8 mouse cellular contexts compared by ENCODE assay signal in the genomic region with DNA sequence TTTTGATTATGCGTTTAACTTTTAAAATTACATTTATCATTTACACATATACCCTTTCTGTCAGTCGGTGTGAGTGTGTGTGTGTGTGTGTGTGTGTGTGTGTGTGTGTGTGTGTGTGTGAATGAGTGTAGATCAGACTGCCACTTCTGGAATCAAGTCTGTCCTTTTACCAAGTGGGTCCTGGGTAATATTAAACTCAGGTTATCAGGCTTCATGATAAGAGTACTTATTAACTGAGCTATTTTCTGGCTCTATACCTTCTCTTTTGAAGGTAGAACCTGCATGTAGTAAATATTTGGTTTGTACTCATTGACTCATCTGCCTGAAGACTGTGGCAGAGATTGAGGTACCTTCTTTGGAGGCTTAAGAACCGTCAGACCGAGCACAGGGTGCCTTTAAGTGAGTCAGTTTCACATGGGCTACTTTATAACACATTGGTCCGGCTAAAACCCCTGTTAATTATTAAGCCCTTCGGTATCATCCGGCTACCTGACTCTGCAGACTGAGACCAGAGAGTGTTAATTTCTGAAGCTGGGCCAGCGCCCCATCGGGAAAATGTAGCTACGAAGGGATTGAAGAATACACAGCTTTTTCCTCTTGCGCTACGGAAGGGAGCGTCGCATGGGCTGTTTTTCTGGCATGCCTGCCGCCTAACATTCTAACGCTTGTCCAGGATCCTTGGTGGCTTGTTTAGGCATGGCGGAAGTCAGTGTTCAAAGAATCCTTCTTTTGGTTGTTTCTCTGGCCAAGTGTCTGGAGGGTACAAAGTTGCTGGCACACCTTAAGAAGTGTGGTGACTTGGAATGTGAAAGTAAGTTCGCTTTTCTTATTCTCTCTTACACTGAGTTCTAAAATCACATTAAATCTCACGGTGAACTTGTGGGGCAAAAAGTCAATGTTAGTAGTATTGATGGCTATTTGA. TPM values are rescaled to one million over a fixed set of nuclear protein-coding genes. Genes with fewer than 3 reads are reported as not detected.
DNase-seq lines count a peak whose midpoint lies in the region; ATAC-seq and TF ChIP-seq lines count a peak whose summit lies in the region.

A gene (plus strand): TSS at position 696 of the 922 bp plus-strand sequence.

- 43% methylated on average over 19 of the region's 19 CpGs for WGBS in intestine, postnatal 0 days
- WGBS in limb, embryonic 15.5 days = 80% methylated on average over 19 of the region's 19 CpGs
- WGBS in neural tube, embryonic 12.5 days = 77% methylated on average over 19 of the region's 19 CpGs

- no peaks in the 10 kb centered on the region for H3K9me3 ChIP-seq in MEL (replicated peaks; ENCODE audit: insufficient read depth, low read length)
- no peaks in the 10 kb centered on the region for H3K9me3 ChIP-seq in intestine, postnatal 0 days (ENCODE audit: control insufficient read depth)
- no peaks in the 10 kb centered on the region for H3K9me3 ChIP-seq in limb, embryonic 15.5 days
- H3K9me3 ChIP-seq in neural tube, embryonic 12.5 days = no peaks in the 10 kb centered on the region

- no peak within 1 kb of the TSS for H3K9ac ChIP-seq in MEL (ENCODE audit: control insufficient read depth, low read depth, low read length, poor library complexity, severe bottlenecking)
- no peak within 1 kb of the TSS; the same call in 1 of the 2 replicates for H3K9ac ChIP-seq in intestine, postnatal 0 days (ENCODE audit: low read depth, low read length)
- H3K9ac ChIP-seq in limb, embryonic 15.5 days = no peak within 1 kb of the TSS
- H3K9ac ChIP-seq in neural tube, embryonic 12.5 days = no peak within 1 kb of the TSS

- H3K36me3 ChIP-seq in MEL (ENCODE audit: control insufficient read depth in 1 of 2, insufficient read depth in 2 of 2, low read length in 2 of 2) = peaks cover 0 to 3% of the 10 kb centered on the region in 2 experiments; a peak in 2 of 4 replicates
- H3K36me3 ChIP-seq in intestine, postnatal 0 days (ENCODE audit: control insufficient read depth, insufficient read depth) = no peaks in the 10 kb centered on the region
- H3K36me3 ChIP-seq in limb, embryonic 15.5 days = no peaks in the 10 kb centered on the region
- no peaks in the 10 kb centered on the region for H3K36me3 ChIP-seq in neural tube, embryonic 12.5 days

- no peak within 1 kb of the TSS for H3K27ac ChIP-seq in MEL (ENCODE audit: control insufficient read depth, low read depth, low read length)
- H3K27ac ChIP-seq in bone marrow macrophage, adult 2 months (ENCODE audit: insufficient read depth, low read depth, low read length) = no peak within 1 kb of the TSS
- peak within 1 kb of the TSS; percentile 91 for H3K27ac ChIP-seq in intestine, postnatal 0 days (ENCODE audit: low read depth, low read length)
- H3K27ac ChIP-seq in limb, embryonic 15.5 days = no peak within 1 kb of the TSS
- H3K27ac ChIP-seq in neural tube, embryonic 12.5 days = no peak within 1 kb of the TSS

- peak within 1 kb of the TSS; percentile 50 for H3K4me2 ChIP-seq in intestine, postnatal 0 days (replicated peaks; ENCODE audit: low read depth)
- H3K4me2 ChIP-seq in limb, embryonic 15.5 days = no peak within 1 kb of the TSS
- H3K4me2 ChIP-seq in neural tube, embryonic 12.5 days (replicated peaks) = no peak within 1 kb of the TSS

- no peak for TF ChIP-seq EP300 in MEL (IDR thresholded peaks at IDR 0.05; ENCODE audit: low read depth in 1 of 2, low read length in 2 of 2)

- H3K79me2 ChIP-seq in MEL (ENCODE audit: control insufficient read depth, insufficient read depth, low read length, poor library complexity) = no peaks in the 10 kb centered on the region

- DNase-seq in MEL (ENCODE audit: low read depth, low spot score) = no peak
- DNase-seq in gonadal fat pad, adult 2 months (ENCODE audit: low read depth) = peak; percentile 24
- DNase-seq in ovary, adult 18-20 months (ENCODE audit: low spot score) = no peak
- no peak for DNase-seq in thymus, postnatal 25 days

- no peak for TF ChIP-seq POLR2A in MEL (IDR thresholded peaks at IDR 0.05; ENCODE audit: control insufficient read depth in 1 of 2, insufficient read depth in 1 of 2, low read depth in 1 of 2, low read length in 2 of 2, poor library complexity in 1 of 2)
- no peak for TF ChIP-seq POLR2A in bone marrow macrophage, adult 2 months (IDR thresholded peaks at IDR 0.05; ENCODE audit: borderline replicate concordance, low read depth, low read length)

- no peak for TF ChIP-seq RAD21 in MEL (IDR thresholded peaks at IDR 0.05; ENCODE audit: low read depth, low read length)

- ATAC-seq in intestine, postnatal 0 days = peak; percentile 95
- ATAC-seq in limb, embryonic 15.5 days (ENCODE audit: insufficient number of reproducible peaks, low FRiP score, low TSS enrichment, low read depth) = no peak
- no peak for ATAC-seq in neural tube, embryonic 12.5 days (ENCODE audit: low FRiP score, low read depth)

- TF ChIP-seq CTCF in MEL (IDR thresholded peaks at IDR 0.05 in 2 of 3, conservative IDR thresholded peaks at IDR 0.05 in 1 of 3; ENCODE audit: control insufficient read depth in 1 of 3, insufficient read depth in 1 of 3, low read depth in 2 of 3, low read length in 3 of 3, poor library complexity in 1 of 3, severe bottlenecking in 1 of 3) = no peak
- no peak for TF ChIP-seq CTCF in bone marrow macrophage, adult 2 months (IDR thresholded peaks at IDR 0.05; ENCODE audit: low read depth, low read length)
- no peak for TF ChIP-seq CTCF in intestine, postnatal 0 days (IDR thresholded peaks at IDR 0.05; ENCODE audit: low read depth)

- H3K27me3 ChIP-seq in MEL (ENCODE audit: control insufficient read depth in 1 of 2, insufficient read depth in 2 of 2, low read length in 2 of 2) = no peaks in the 10 kb centered on the region
- H3K27me3 ChIP-seq in intestine, postnatal 0 days (replicated peaks; ENCODE audit: control insufficient read depth, insufficient read depth, low read length) = no peaks in the 10 kb centered on the region
- no peaks in the 10 kb centered on the region for H3K27me3 ChIP-seq in limb, embryonic 15.5 days
- H3K27me3 ChIP-seq in neural tube, embryonic 12.5 days (replicated peaks) = no peaks in the 10 kb centered on the region

- peaks cover 0 to 2% of the 10 kb centered on the region in 2 experiments; a peak in 1 of 4 replicates for H3K4me1 ChIP-seq in MEL (ENCODE audit: control insufficient read depth in 1 of 2, insufficient read depth in 2 of 2, low read length in 2 of 2)
- peaks cover 5% of the 10 kb centered on the region; the same call in 1 of the 2 replicates for H3K4me1 ChIP-seq in bone marrow macrophage, adult 2 months (ENCODE audit: control insufficient read depth, insufficient read depth, low read length)
- no peaks in the 10 kb centered on the region for H3K4me1 ChIP-seq in intestine, postnatal 0 days (replicated peaks; ENCODE audit: control insufficient read depth, insufficient read depth, low read length)
- no peaks in the 10 kb centered on the region for H3K4me1 ChIP-seq in limb, embryonic 15.5 days
- H3K4me1 ChIP-seq in neural tube, embryonic 12.5 days = no peaks in the 10 kb centered on the region

- H3K4me3 ChIP-seq in MEL (ENCODE audit: control insufficient read depth in 1 of 2, insufficient read depth in 1 of 2, low read depth in 2 of 2, low read length in 2 of 2) = no peak within 1 kb of the TSS
- no peak within 1 kb of the TSS for H3K4me3 ChIP-seq in bone marrow macrophage, adult 2 months (ENCODE audit: insufficient read depth, low read length)
- peak within 1 kb of the TSS; percentile 42 for H3K4me3 ChIP-seq in intestine, postnatal 0 days (ENCODE audit: low read depth, low read length)
- H3K4me3 ChIP-seq in limb, embryonic 15.5 days = no peak within 1 kb of the TSS
- H3K4me3 ChIP-seq in neural tube, embryonic 12.5 days = no peak within 1 kb of the TSS

TF ChIP-seq in MEL, 35 proteins besides CTCF, POLR2A, EP300 and RAD21:
- no peak for TF ChIP-seq GATA1 (IDR thresholded peaks at IDR 0.05; ENCODE audit: low read depth, low read length)
- TF ChIP-seq MAZ (IDR thresholded peaks at IDR 0.05; ENCODE audit: low read depth, low read length) = no peak
- no peak for TF ChIP-seq RCOR1 (IDR thresholded peaks at IDR 0.05; ENCODE audit: low read depth, low read length)
- TF ChIP-seq ZC3H11A (IDR thresholded peaks at IDR 0.05; ENCODE audit: low read depth, low read length) = no peak
- TF ChIP-seq ZKSCAN1 (IDR thresholded peaks at IDR 0.05; ENCODE audit: low read depth, low read length) = no peak
- TF ChIP-seq CHD1 (IDR thresholded peaks at IDR 0.05; ENCODE audit: low read depth, low read length) = no peak
- no peak for TF ChIP-seq MAFK (IDR thresholded peaks at IDR 0.05; ENCODE audit: borderline replicate concordance, low read depth, low read length)
- no peak for TF ChIP-seq MYB (IDR thresholded peaks at IDR 0.05; ENCODE audit: low read depth, low read length)
- TF ChIP-seq ZNF384 (IDR thresholded peaks at IDR 0.05; ENCODE audit: low read depth, low read length) = no peak
- TF ChIP-seq ETS1 (IDR thresholded peaks at IDR 0.05; ENCODE audit: low read depth, low read length) = no peak
- TF ChIP-seq MEF2A (IDR thresholded peaks at IDR 0.05; ENCODE audit: extremely low read depth, insufficient replicate concordance, low read depth, low read length, poor library complexity, severe bottlenecking) = no peak
- no peak for TF ChIP-seq TBP (IDR thresholded peaks at IDR 0.05; ENCODE audit: low read depth, low read length)
- no peak for TF ChIP-seq USF2 (IDR thresholded peaks at IDR 0.05; ENCODE audit: borderline replicate concordance in 1 of 2, insufficient read depth in 1 of 2, low read depth in 1 of 2, low read length in 2 of 2)
- no peak for TF ChIP-seq CHD2 (IDR thresholded peaks at IDR 0.05; ENCODE audit: low read length)

RNA-seq across cellular contexts. Expression of the gene that starts here (rescaled TPM):
- total RNA-seq in MEL (2012; rRNA removed) = 103 and 134 TPM in 2 replicates
- polyA plus RNA-seq in MEL (2012; ENCODE audit: insufficient read depth in 1 of 2, insufficient read length in 2 of 2, low read depth in 1 of 2, low replicate concordance in 2 of 2, missing spikeins in 1 of 2) = 100 to 1,000 TPM in 1 of 2 experiments, not detected in 1; 175 TPM
- 154 and 168 TPM in 2 replicates for polyA plus RNA-seq in bone marrow macrophage, adult 2 months (2012; ENCODE audit: insufficient read depth, insufficient read length, missing spikeins)
- polyA plus RNA-seq in gonadal fat pad, adult 2 months (2012; rRNA removed) = 56.4 and 58.9 TPM in 2 replicates
- polyA plus RNA-seq in intestine, postnatal 0 days (2015; fragmentation: Nextera tagmentation; extraction: Ambion mirVana) = 131 and 137 TPM in 2 replicates
- 63.0 and 68.1 TPM in 2 replicates for polyA plus RNA-seq in limb, embryonic 15.5 days (2015; fragmentation: Nextera tagmentation; extraction: Ambion mirVana)
- polyA plus RNA-seq in neural tube, embryonic 12.5 days (2016; fragmentation: Nextera tagmentation; extraction: Ambion mirVana) = 52.2 and 53.8 TPM in 2 replicates
